Mouse (Mus musculus) left cerebral cortex, postnatal 36 days (tissue): ENCODE measurements around the gene Hey2. TPM values are rescaled to one million over a fixed set of nuclear protein-coding genes. Genes with fewer than 3 reads are reported as not detected.

ENCODE experiments used
- DNase-seq, 2 experiments: peaks; one replicate each; pipeline ENCODE4 v3.0.0; 2021 to 2022; ENCODE audit warnings: low spot score in 2 of 2, mixed read lengths in 1 of 2
- intact Hi-C: fragments of 180-260 bp; cut with DNase I; formaldehyde crosslinking; loops from one replicate; pipeline ENCODE4 v1.15.1; 2025
- total RNA-seq, 2 experiments: library from RNA; stranded (reverse); gene quantifications; 2 replicates each; pipeline ENCODE4 v1.2.3; 2021

Gene Hey2
- 1 to 10 TPM; 6.3 to 6.5 TPM for total RNA-seq

- DNase-seq = peak; percentile 98
- intact Hi-C loops = loop anchor here (5.0 kb wide), 1 partner anchor 454 kb away; no protein-coding TSS in a partner anchor
These were observed at the start of gene Hey2 for GRCm38 (mm10) chr10:30842643-30843437. Gene Hey2, minus strand, starts transcription at chr10:30842801.

GRCm38 (mm10) chr10:30883085-30883760, 40.6 kb upstream of the Hey2 start:
- intact Hi-C loops = no loop called here
- DNase-seq = no peak

- intact Hi-C loops = no loop called here
- DNase-seq = no peak
These were observed 38.5 kb upstream of the Hey2 start for GRCm38 (mm10) chr10:30881109-30881508.

GRCm38 (mm10) chr10:30845101-30845825, 2.7 kb upstream of the Hey2 start:
- no peak for DNase-seq
- intact Hi-C loops = no loop called here

- intact Hi-C loops = loop anchor here (5.0 kb wide), 1 partner anchor 453 kb away; no protein-coding TSS in a partner anchor
- DNase-seq = no peak
These were observed 1.8 kb upstream of the Hey2 start for GRCm38 (mm10) chr10:30844191-30845010.

GRCm38 (mm10) chr10:30843438-30844190, 1.0 kb upstream of the Hey2 start:
- intact Hi-C loops = loop anchor here (5.0 kb wide), 1 partner anchor 454 kb away; no protein-coding TSS in a partner anchor
- DNase-seq = peak; percentile 27 to 45

GRCm38 (mm10) chr10:30842228-30842627, 373 bp downstream of the Hey2 start:
- DNase-seq = no peak
- intact Hi-C loops = loop anchor here (5.0 kb wide), 1 partner anchor 455 kb away; no protein-coding TSS in a partner anchor

GRCm38 (mm10) chr10:30840824-30841223, 1.8 kb downstream of the Hey2 start:
- DNase-seq = no peak
- intact Hi-C loops = loop anchor here (5.0 kb wide), 1 partner anchor 456 kb away; no protein-coding TSS in a partner anchor

- DNase-seq = no peak
- intact Hi-C loops = no loop called here
These were observed 4.4 kb downstream of the Hey2 start for GRCm38 (mm10) chr10:30838188-30838587.

- DNase-seq = no peak
- intact Hi-C loops = loop anchor here (1.0 to 10.0 kb wide), 2 partner anchors 474 to 620 kb away; partner anchors contain the start of gene Tpd52l1
These were observed 17.6 kb downstream of the Hey2 start for GRCm38 (mm10) chr10:30825049-30825448.

- intact Hi-C loops = no loop called here
- DNase-seq = peak; percentile 74 to 80
These were observed 31.7 kb downstream of the Hey2 start for GRCm38 (mm10) chr10:30810967-30811293.

- intact Hi-C loops = no loop called here
- DNase-seq = no peak
These were observed 32.2 kb downstream of the Hey2 start for GRCm38 (mm10) chr10:30810247-30810966.

GRCm38 (mm10) chr10:30803587-30804253, 38.9 kb downstream of the Hey2 start:
- intact Hi-C loops = loop anchor here (2.0 to 5.0 kb wide), 2 partner anchors 76 to 185 kb away; no protein-coding TSS in a partner anchor
- peak; percentile 13 to 20 for DNase-seq

- intact Hi-C loops = loop anchor here (2.0 to 5.0 kb wide), 2 partner anchors 76 to 184 kb away; no protein-coding TSS in a partner anchor
- peak; percentile 83 to 87 for DNase-seq
These were observed 39.7 kb downstream of the Hey2 start, which contains the start of gene Ncoa7 for GRCm38 (mm10) chr10:30802681-30803586. Gene Ncoa7, minus strand, starts transcription at chr10:30803326.

- intact Hi-C loops = loop anchor here (2.0 to 5.0 kb wide), 2 partner anchors 75 to 183 kb away; no protein-coding TSS in a partner anchor
- peak in 1 of 2 experiments; percentile 26 for DNase-seq
These were observed 40.6 kb downstream of the Hey2 start for GRCm38 (mm10) chr10:30802033-30802432.
